Mouse (Mus musculus) layer of hippocampus, postnatal 10 days (tissue): Measurements from ENCODE around the gene Cd47. TPM values are rescaled to one million over a fixed set of nuclear protein-coding genes. Genes with fewer than 3 reads are reported as not detected.

Experiments used
- DNase-seq, 2 experiments: peaks; one replicate each; pipeline ENCODE4 v3.0.0; 2021; ENCODE audit warnings: low spot score in 2 of 2
- total RNA-seq, 2 experiments: library from RNA; stranded (reverse); gene quantifications; 2 replicates each; pipeline ENCODE4 v1.2.3; 2021

Cd47 gene
- total RNA-seq, 2 experiments from 2014 or later, result 214 to 228 TPM

DNA sequence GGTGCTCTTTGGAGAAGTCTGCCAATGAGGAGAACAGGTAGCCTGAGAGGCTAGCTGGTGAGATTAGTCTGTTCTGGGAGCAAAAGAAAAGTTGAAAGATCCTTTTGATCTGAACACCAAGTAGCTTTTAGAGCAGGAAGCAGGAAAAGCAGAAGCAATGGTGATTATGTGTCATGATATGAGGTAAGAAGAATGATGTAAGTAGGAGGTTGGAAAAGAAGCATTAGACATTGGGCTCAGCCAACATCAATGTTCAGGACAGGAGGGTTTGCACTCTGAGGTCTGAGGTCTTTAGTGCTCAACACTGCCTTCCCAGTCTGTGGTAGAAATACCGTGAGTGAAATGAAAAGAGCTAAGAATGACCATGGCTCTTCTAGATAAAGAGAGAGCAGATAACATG lies 143.4 kb downstream of the Cd47 start:
- no peak for DNase-seq

- no peak for DNase-seq
These were observed 144.8 kb downstream of the Cd47 start for GRCm38 (mm10) chr16:49945084-49945483.

DNA sequence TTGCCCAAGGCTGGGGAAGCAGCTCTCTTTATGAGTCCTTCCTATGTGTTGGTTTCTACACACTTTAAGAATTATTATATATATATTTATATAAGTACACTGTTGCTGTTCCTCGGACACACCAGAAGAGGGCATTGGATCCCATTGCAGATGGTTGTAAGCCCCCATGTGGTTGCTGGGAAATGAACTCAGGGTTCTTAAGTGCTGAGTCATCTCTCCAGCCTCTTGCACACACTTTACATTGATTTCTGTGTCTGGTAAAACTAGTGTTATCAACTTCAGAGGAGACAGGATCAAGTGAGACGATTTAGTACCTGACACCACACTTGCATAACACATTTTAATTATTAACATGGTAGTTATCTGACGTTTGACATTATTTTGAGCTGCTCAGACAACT lies 146.7 kb downstream of the Cd47 start:
- no peak for DNase-seq

GRCm38 (mm10) chr16:49947610-49948009 lies 147.3 kb downstream of the Cd47 start:
- no peak for DNase-seq

GRCm38 (mm10) chr16:49948287-49948686 lies 148.0 kb downstream of the Cd47 start:
- no peak for DNase-seq

GRCm38 (mm10) chr16:49949261-49949660 lies 148.9 kb downstream of the Cd47 start:
- DNase-seq, result no peak

DNA sequence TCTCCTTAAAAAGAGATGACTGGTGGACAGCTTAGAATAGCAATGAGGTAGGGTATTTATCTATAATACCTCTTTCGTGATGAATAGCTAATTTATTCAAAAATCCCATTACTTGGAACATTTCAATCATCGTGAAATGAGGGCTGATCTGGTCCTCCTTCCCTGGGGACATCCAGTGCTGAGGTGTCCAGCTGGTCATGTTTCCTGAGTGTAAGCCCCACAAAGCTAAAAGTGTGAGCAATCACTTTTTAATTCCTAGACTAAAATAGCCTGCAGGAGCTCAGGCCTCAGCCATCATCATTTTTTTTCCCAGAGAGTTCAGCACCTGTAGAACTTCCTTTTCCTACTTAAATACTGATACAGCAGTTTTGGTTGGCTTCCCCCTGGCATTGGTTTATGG lies 150.0 kb downstream of the Cd47 start:
- DNase-seq, result no peak

DNA sequence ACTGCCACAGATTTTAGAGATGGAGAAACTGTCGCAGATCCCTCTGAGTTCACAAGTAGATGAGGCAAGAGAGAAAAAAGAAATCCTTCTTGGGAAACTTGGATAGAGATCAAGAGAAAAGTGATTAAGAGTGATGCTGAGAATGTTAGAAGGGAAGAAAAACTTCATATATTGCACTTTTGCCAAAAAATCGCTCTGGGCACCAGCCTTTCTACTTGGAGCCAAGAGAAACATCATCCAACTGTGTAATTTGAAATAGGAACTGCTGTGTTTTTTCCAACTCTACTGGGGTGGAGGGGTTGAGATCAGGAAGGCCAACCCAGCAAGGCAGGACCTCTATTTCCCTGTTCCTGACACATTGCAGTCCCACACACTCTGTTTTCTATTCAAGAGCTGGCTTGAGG lies 151.0 kb downstream of the Cd47 start:
- no peak for DNase-seq

- DNase-seq, result no peak
These were observed 151.7 kb downstream of the Cd47 start for GRCm38 (mm10) chr16:49951925-49952523.

- DNase-seq, result no peak
These were observed 153.5 kb downstream of the Cd47 start for GRCm38 (mm10) chr16:49953817-49954216.

DNA sequence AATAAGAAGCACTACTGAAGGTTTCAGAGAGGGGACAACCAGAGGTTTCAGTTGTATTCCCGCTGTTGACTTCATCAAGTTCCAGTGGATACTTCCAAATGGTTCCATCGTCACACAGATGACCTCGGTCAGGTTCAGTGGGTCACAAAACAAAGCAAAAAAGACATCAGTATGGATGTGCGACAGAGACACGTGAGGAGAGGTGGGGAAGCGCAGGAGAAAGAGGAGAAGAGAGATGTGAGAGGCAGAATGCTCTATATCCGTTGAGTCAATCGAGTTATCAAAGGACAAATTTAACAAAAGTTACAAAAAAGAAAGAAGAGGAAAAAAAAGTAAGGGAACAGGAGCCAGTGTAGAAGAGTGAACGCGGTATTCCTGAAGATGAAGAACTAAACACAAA lies 154.6 kb downstream of the Cd47 start:
- no peak for DNase-seq

DNA sequence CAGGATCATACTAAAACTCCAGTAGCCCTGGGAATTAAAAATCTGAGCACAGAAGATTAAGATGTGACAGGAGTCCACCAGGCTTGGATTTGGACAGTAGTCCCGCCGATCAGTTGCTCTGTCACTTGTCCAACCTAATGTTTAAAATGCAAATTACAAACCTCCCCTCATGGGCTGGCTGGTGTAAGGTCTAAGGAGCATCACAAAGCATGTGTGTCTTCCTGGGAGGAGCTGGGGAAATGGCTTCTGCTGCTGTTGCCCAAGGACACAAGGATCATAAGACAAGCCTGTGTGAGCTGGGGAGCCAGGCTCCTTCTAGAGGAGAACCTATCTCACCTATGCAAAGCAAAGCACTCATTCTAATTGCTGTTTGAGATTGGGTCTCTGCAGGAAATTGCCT lies 155.0 kb downstream of the Cd47 start:
- DNase-seq, result no peak

- no peak for DNase-seq
These were observed 155.6 kb downstream of the Cd47 start for GRCm38 (mm10) chr16:49955952-49956351.

GRCm38 (mm10) chr16:49956531-49957302 lies 156.4 kb downstream of the Cd47 start:
- no peak for DNase-seq

DNA sequence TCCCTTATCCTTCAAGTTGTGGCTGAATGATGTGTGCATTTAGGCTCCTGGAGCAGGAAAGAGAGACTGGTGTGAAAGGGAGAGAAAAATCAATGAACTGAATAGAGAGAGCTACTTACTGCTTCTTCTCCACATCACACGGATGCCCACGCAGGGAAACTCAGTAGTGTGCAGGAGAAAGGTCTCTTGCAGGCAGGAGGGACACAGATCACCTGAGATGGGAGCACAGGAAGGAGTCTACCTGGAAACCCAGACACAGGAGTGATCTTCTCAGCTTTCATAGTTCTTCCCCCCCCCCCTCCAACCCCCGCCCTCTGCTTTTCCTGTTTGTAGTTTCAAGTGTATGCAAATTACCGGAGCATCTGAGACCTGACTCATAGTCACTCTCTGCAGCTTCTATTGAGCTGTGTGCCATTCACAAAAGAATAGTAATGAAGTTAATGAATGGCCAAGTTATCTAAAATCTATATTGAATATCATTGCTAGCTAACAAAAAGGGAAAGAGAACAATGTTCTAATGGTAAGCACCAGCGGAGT lies 158.6 kb downstream of the Cd47 start:
- DNase-seq, result no peak

- no peak for DNase-seq
These were observed 162.0 kb downstream of the Cd47 start for GRCm38 (mm10) chr16:49962305-49962704.

GRCm38 (mm10) chr16:49964321-49964986 lies 164.1 kb downstream of the Cd47 start:
- no peak for DNase-seq

Other genes with a start within 250 kb of the Cd47 start
- 10 to 100 TPM; 45.9 to 56.6 TPM for gene Ift57, start 101.3 kb upstream of the Cd47 start, total RNA-seq